Mouse (Mus musculus): ENCODE data around the gene Irx3.

GRCm38 (mm10) chr8:91805254-91805671 lies 3.4 kb upstream of the Irx3 start:
- TF ChIP-seq POLR2A (IDR thresholded peaks at IDR 0.05; ENCODE audit: insufficient read depth, low read depth, low read length) (no peak), CTCF (IDR thresholded peaks at IDR 0.05; ENCODE audit: insufficient read depth, low read depth, low read length) (no peak)
